Mouse (Mus musculus) hindbrain, embryonic 14.5 days (tissue): ENCODE data around the gene Arfgap1. TPM values are rescaled to one million over a fixed set of nuclear protein-coding genes. Genes with fewer than 3 reads are reported as not detected.

Source experiments
- ATAC-seq: fragments of 200-750 bp; cut with Nextera tagmentation; 2 replicates; pipeline ENCODE4 v1.8.0; 2017; ENCODE audit warnings: moderate number of reproducible peaks, mild to moderate bottlenecking, moderate TSS enrichment, moderate library complexity; ENCODE audit not compliant: low FRiP score
- DNase-seq: peaks from one replicate; pipeline ENCODE4 v3.0.0-alpha.2; 2015; ENCODE audit warnings: low spot score
- H3K27ac ChIP-seq: fragments of 300-500 bp; sonication (generic); 2 replicates; pipeline ENCODE4 v1.5.1; 2014; ENCODE audit warnings: mild to moderate bottlenecking, moderate library complexity
- H3K27me3 ChIP-seq: fragments of 300-500 bp; sonication (generic); 2 replicates; pipeline ENCODE4 v1.6.1; 2014; ENCODE audit warnings: mild to moderate bottlenecking, low read length, mixed read lengths; ENCODE audit not compliant: control insufficient read depth, insufficient read depth
- H3K36me3 ChIP-seq: fragments of 300-500 bp; sonication (generic); replicated peaks from 2 replicates; pipeline ENCODE4 v1.6.1; 2014; ENCODE audit not compliant: control insufficient read depth, insufficient read depth
- H3K4me1 ChIP-seq: fragments of 300-500 bp; sonication (generic); replicated peaks from 2 replicates; pipeline ENCODE4 v1.6.1; 2014; ENCODE audit warnings: antibody characterized with exemption, low read length, mixed read lengths; ENCODE audit not compliant: control insufficient read depth, insufficient read depth
- H3K4me2 ChIP-seq: fragments of 300-500 bp; sonication (generic); replicated peaks from 2 replicates; pipeline ENCODE4 v1.6.1; 2014; ENCODE audit warnings: mild to moderate bottlenecking, moderate library complexity
- H3K4me3 ChIP-seq: fragments of 300-500 bp; sonication (generic); replicated peaks from 2 replicates; pipeline ENCODE4 v1.5.1; 2014; ENCODE audit warnings: mild to moderate bottlenecking, low read length
- H3K9ac ChIP-seq: fragments of 300-500 bp; sonication (generic); 2 replicates; pipeline ENCODE4 v1.6.1; 2014
- H3K9me3 ChIP-seq: fragments of 300-500 bp; sonication (generic); 2 replicates; pipeline ENCODE4 v1.6.1; 2016; ENCODE audit warnings: low read length; ENCODE audit not compliant: control insufficient read depth
- WGBS: fragments of 180-500 bp; shearing (Covaris S2); extraction: QIAGEN DNeasy Blood & Tissue Kit; methylation state at CpG from one replicate; pipeline ENCODE4 v1.1.7; 2014; 5-methylcytosine and 5-hydroxymethylcytosine counted together
- polyA plus RNA-seq: library from polyadenylated mRNA; unstranded; fragments of >200 nt; fragmentation: Nextera tagmentation; extraction: Ambion mirVana; gene quantifications from 2 replicates; pipeline ENCODE4 v1.2.1, GENCODE M21; 2014

Gene Arfgap1
- polyA plus RNA-seq, 1 experiment from 2014 or later = 96.2 TPM

- Histone ChIP-seq H3K4me1 (no peaks in the 10 kb centered on the region), H3K9ac (no peak overlapping the region), H3K4me2 (no peak overlapping the region), H3K36me3 (no peaks in the 10 kb centered on the region), H3K4me3 (no peak overlapping the region), H3K9me3 (no peaks in the 10 kb centered on the region), H3K27ac (no peak overlapping the region), H3K27me3 (no peaks in the 10 kb centered on the region)
- WGBS = 90% methylated on average over 2 of the region's 2 CpGs
- ATAC-seq = no peak
- no peak for DNase-seq
Observed at GRCm38 (mm10) chr2:180994360-180994759, 27.3 kb downstream of the Arfgap1 start.

GRCm38 (mm10) chr2:180995457-180995856, 28.4 kb downstream of the Arfgap1 start:
- ATAC-seq = no peak
- no peak overlapping the region for H3K4me2 ChIP-seq
- no peak for DNase-seq
- H3K27me3 ChIP-seq = no peaks in the 10 kb centered on the region
- 74% methylated on average over 4 of the region's 4 CpGs for WGBS
- no peak overlapping the region for H3K27ac ChIP-seq
- no peak overlapping the region for H3K4me3 ChIP-seq
- no peaks in the 10 kb centered on the region for H3K4me1 ChIP-seq
- no peak overlapping the region for H3K9ac ChIP-seq
- no peaks in the 10 kb centered on the region for H3K36me3 ChIP-seq
- no peaks in the 10 kb centered on the region for H3K9me3 ChIP-seq

GRCm38 (mm10) chr2:180996436-180996835, 29.4 kb downstream of the Arfgap1 start:
- DNase-seq = peak; percentile 79
- 11% methylated on average over 5 of the region's 5 CpGs for WGBS
- no peak overlapping the region for H3K9ac ChIP-seq

GRCm38 (mm10) chr2:180996905-180997304, 29.9 kb downstream of the Arfgap1 start:
- Histone ChIP-seq H3K4me1 (no peaks in the 10 kb centered on the region), H3K4me3 (no peak overlapping the region), H3K4me2 (no peak overlapping the region), H3K36me3 (no peaks in the 10 kb centered on the region), H3K9me3 (no peaks in the 10 kb centered on the region), H3K27ac (no peak overlapping the region), H3K27me3 (no peaks in the 10 kb centered on the region), H3K9ac (no peak overlapping the region)
- 78% methylated on average over 3 of the region's 3 CpGs for WGBS
- DNase-seq (no peak), ATAC-seq (no peak)

More at GRCm38 (mm10) chr2:180996436-180996835, 29.4 kb downstream of the Arfgap1 start:
- Histone ChIP-seq H3K9me3 (no peaks in the 10 kb centered on the region), H3K4me2 (no peak overlapping the region), H3K27ac (no peak overlapping the region), H3K4me3 (no peak overlapping the region), H3K36me3 (no peaks in the 10 kb centered on the region), H3K4me1 (no peaks in the 10 kb centered on the region), H3K27me3 (no peaks in the 10 kb centered on the region)
- ATAC-seq = peak; percentile 52; the same call in 1 of the 2 replicates

- WGBS = 28% methylated on average over 4 of the region's 4 CpGs
- DNase-seq = no peak
- H3K4me1 ChIP-seq = no peaks in the 10 kb centered on the region
- no peaks in the 10 kb centered on the region for H3K9me3 ChIP-seq
- ATAC-seq = no peak
- H3K27ac ChIP-seq = no peak overlapping the region
- no peak overlapping the region for H3K9ac ChIP-seq
- H3K4me2 ChIP-seq = no peak overlapping the region
- no peaks in the 10 kb centered on the region for H3K36me3 ChIP-seq
- no peak overlapping the region for H3K4me3 ChIP-seq
- no peaks in the 10 kb centered on the region for H3K27me3 ChIP-seq
Observed at GRCm38 (mm10) chr2:181007054-181007453, 40.0 kb downstream of the Arfgap1 start.

- 44% methylated on average over 5 of the region's 5 CpGs for WGBS
Observed at GRCm38 (mm10) chr2:181008339-181008738, 41.3 kb downstream of the Arfgap1 start.

GRCm38 (mm10) chr2:181031406-181031934, 64.4 kb downstream of the Arfgap1 start:
- Histone ChIP-seq H3K9ac (no peak overlapping the region), H3K9me3 (no peaks in the 10 kb centered on the region), H3K4me3 (no peak overlapping the region), H3K27me3 (no peaks in the 10 kb centered on the region), H3K4me2 (no peak overlapping the region), H3K4me1 (0 out of 2 replicates have a peak, but pooled peaks cover 3% of the 10 kb centered on the region), H3K27ac (no peak overlapping the region), H3K36me3 (peaks cover 33% of the 10 kb centered on the region)
- ATAC-seq (no peak), DNase-seq (no peak)
- WGBS = 86% methylated on average over 11 of the region's 11 CpGs

More at GRCm38 (mm10) chr2:181008339-181008738, 41.3 kb downstream of the Arfgap1 start:
- H3K4me1 ChIP-seq = no peaks in the 10 kb centered on the region
- no peaks in the 10 kb centered on the region for H3K36me3 ChIP-seq
- no peaks in the 10 kb centered on the region for H3K27me3 ChIP-seq
- no peak for DNase-seq
- H3K27ac ChIP-seq = no peak overlapping the region
- no peak for ATAC-seq
- no peak overlapping the region for H3K4me2 ChIP-seq
- no peaks in the 10 kb centered on the region for H3K9me3 ChIP-seq
- H3K4me3 ChIP-seq = no peak overlapping the region
- H3K9ac ChIP-seq = no peak overlapping the region

Other genes starting within 250 kb of the Arfgap1 start
- 0.16 and 0.37 TPM in 2 replicates for gene Slc17a9, start 242.0 kb upstream of the Arfgap1 start, polyA plus RNA-seq
- gene Bhlhe23, start 190.3 kb upstream of the Arfgap1 start, polyA plus RNA-seq = 0.36 and 1.3 TPM in 2 replicates
- gene Ythdf1, start 46.3 kb upstream of the Arfgap1 start, polyA plus RNA-seq = 50.0 and 56.6 TPM in 2 replicates
- 0.33 TPM in 1 of 2 replicates, not detected in the other for gene Birc7, start 38.2 kb upstream of the Arfgap1 start, polyA plus RNA-seq
- 78.6 and 85.5 TPM in 2 replicates for gene Nkain4, start 12.5 kb upstream of the Arfgap1 start, polyA plus RNA-seq
- 0.33 and 0.74 TPM in 2 replicates for gene Col20a1, start 19.3 kb downstream of the Arfgap1 start, polyA plus RNA-seq
- gene Chrna4, start 76.3 kb downstream of the Arfgap1 start, polyA plus RNA-seq = 50.6 and 59.1 TPM in 2 replicates
- 54.2 and 55.9 TPM in 2 replicates for gene Kcnq2, start 168.1 kb downstream of the Arfgap1 start, polyA plus RNA-seq
- 21.1 and 22.3 TPM in 2 replicates for gene Eef1a2, start 189.8 kb downstream of the Arfgap1 start, polyA plus RNA-seq
- 382 and 446 TPM in 2 replicates for gene Ppdpf, start 220.0 kb downstream of the Arfgap1 start, polyA plus RNA-seq
- gene Ptk6, start 235.6 kb downstream of the Arfgap1 start, polyA plus RNA-seq = not detected in 2 replicates
- 0.29 and 0.48 TPM in 2 replicates for gene Srms, start 246.0 kb downstream of the Arfgap1 start, polyA plus RNA-seq